Mouse (Mus musculus) 416B (cell line): ENCODE data around the gene Vax2.

Experiments
- DNase-seq: peaks from one replicate; pipeline ENCODE4 v3.0.0; 2011; ENCODE audit warnings: low read depth

Vax2 gene

GRCm38 (mm10) chr6:83762880-83763431 is 51.9 kb downstream of the Vax2 start:
- DNase-seq: no peak

- DNase-seq: no peak
Measured at GRCm38 (mm10) chr6:83766982-83767381, 55.9 kb downstream of the Vax2 start.

DNA sequence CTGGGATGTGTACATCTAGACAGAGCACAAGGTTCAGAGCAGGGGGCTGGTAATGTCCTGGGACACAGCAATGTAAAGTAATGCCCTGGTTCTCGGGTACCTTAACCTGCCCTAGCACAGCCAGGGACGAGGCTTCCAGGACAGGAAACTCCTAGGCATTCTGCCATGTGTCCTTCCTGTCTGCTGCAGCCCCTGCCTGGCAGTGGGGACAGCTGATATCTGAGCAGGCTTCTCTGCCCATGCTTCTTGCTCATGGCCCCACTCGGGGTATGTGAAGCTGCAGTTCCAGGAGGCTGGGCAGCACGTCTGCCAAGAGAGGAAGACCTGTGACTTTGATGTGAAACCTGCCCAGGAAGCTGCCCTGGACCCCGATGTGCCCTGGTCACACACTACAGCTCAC is 57.4 kb downstream of the Vax2 start:
- DNase-seq: no peak

DNA sequence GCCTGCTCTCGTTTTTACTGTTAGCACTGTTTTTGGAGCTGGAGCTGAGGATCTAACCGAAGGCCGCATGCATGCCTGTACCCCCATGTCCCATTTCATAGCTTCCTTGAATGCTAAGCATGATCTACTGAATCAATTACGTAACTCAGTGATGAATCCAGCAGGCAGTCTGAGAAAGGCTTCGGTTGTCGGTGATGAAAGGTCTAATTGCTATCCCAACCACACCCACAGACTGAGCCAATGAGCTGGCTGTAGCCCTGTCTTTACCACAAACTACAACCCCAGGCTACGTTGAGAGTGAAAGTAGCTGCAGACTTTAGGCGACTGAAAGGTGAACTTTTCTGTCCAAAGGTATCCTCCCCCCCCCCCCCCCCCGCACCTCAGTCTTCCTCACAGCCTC is 63.1 kb downstream of the Vax2 start:
- peak; percentile 81 for DNase-seq

DNA sequence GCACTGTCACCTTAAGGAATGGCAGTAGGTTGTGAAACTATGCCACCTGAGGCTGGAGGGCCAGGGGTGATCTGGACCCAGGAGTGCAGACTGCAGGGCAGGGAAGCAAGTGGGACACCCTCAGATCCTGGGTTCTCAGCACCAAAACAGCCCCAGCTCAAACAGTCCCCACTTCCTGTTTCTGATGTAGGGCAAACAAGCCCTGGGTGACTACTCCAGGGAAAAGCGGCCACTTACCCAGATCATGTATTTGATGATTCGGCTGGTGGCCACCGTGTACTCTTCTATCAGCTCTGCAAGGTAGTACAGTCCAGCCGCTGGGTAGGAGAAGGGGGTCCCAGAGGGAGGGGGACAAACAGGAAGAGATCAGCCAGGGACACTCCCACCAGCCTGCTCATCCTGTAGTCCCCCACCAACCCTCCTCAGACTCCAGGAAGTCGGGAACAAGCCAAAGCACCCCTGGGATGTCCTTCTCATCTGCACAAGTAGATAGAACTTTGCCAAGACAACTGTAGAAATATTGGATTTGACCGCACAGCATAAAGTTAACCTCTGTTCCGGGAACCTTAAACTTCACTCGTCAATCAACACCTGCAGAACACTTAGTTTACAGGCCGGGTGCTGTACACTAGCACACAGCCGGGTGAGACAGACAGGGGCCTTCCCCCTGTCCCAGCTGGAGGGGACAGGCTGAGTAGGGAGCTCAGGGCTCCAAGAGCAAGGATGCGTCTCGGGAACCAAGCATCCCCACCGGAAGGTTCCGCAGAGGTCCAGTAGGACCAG is 63.9 kb downstream of the Vax2 start:
- peak; percentile 42 for DNase-seq

DNA sequence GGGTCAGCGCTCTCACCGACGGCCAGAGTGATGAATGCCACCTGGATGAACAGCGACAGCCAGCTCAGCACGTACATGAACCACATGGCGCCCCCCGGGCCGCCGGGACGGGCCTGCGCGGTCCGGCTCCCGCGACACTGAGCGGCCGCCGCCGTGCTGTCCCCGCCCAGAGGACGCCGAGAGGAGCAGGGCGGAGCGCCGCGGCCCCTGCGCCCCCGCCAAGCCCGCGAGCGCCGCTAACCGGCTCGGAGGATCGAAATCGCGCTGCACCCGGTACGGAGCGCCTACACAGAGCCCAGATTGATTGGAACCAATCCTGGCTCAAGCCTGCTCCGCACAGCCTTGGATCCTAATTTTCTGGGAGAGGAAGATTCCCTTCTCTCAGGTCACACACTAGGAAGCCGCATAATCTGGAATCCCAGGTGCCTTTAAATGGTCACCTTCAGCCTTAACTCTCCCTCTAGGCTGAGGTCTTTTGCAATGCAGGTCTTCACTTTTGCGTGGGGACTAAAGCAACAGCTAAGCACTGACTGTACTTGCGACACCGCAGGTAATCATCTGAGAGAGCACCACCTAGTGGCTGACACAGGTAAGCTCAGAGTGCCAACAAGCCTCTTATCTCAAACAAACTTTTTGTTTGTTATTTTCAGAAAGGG is 64.7 kb downstream of the Vax2 start, which contains the start of gene Tex261:
Tex261 (minus strand) TSS at position 176 of the 656 bp plus-strand sequence.
- DNase-seq: peak; percentile 95

DNA sequence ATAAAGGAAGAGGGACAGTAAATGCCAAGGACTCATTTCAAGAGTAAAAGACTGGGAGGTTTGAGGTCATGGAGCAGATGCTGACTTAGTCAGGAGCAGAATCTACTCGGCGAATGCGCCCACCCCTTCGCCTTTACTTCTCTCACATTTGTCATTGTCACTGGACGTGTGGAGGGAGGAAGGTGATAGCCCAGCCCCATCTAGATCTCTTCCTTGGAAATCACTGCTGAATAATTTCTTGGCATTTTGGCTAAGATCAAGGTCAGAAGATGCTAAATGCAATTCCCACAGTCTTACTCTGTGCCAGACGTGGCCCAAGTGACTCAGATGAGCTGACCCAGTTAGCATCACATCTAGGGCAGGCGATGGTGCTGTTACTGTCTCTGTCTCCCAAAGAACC is 67.2 kb downstream of the Vax2 start:
- DNase-seq: no peak

DNA sequence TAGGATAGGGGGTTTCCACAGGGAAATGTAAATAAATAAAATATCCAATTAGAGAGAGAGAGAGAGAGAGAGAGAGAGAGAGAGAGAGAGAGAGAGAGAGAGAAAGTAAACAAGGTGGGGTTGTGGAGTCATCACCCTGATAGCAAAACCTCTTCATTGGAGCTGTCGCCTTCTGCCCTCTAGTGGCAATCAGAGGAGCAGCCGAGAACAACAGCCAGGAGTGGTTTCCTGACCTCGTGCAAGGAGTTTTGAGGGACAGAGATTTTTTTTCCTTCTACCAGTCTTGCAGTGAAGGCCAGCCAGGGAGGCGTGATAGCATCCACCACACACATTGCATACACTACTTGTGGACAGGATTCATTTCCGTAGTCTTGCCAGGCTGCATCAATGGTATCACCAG is 68.0 kb downstream of the Vax2 start:
- peak; percentile 75 for DNase-seq

- no peak for DNase-seq
Measured at GRCm38 (mm10) chr6:83786426-83786825, 75.4 kb downstream of the Vax2 start.
